Mouse (Mus musculus): Measurements from ENCODE around the gene Irgc1.
A peak's percentile ranks its signal among the peaks of the same experiment; 100 is the strongest.
"Not testable (repeated sequence)": the region's sequence is repeated elsewhere in the genome, so short reads cannot be mapped to it uniquely, and the experiment has no call there.

The Irgc1 gene

GRCm38 (mm10) chr7:24451855-24452311, at the start of gene Irgc1:
Gene Irgc1, minus strand, starts transcription at chr7:24452297.
- DNase-seq (ENCODE audit: low spot score), result peak; percentile 57

- peak; percentile 37 for DNase-seq (ENCODE audit: low spot score)
These were observed 49.4 kb upstream of the Irgc1 start for GRCm38 (mm10) chr7:24501492-24501891.

GRCm38 (mm10) chr7:24500929-24501328, 48.8 kb upstream of the Irgc1 start:
- peak; percentile 40 for DNase-seq (ENCODE audit: low spot score)

- no peak for DNase-seq (ENCODE audit: low spot score)
These were observed 47.9 kb upstream of the Irgc1 start for GRCm38 (mm10) chr7:24499856-24500577.

- no peak for DNase-seq (ENCODE audit: low spot score)
These were observed 36.2 kb upstream of the Irgc1 start for GRCm38 (mm10) chr7:24488303-24488702.

- no peak for DNase-seq (ENCODE audit: low spot score)
These were observed 35.3 kb upstream of the Irgc1 start for GRCm38 (mm10) chr7:24487403-24487802.

- no peak for DNase-seq (ENCODE audit: low spot score)
These were observed 34.6 kb upstream of the Irgc1 start for GRCm38 (mm10) chr7:24486654-24487130.

- DNase-seq (ENCODE audit: low spot score), result no peak
These were observed 33.4 kb upstream of the Irgc1 start for GRCm38 (mm10) chr7:24485481-24485880.

GRCm38 (mm10) chr7:24483291-24483690, 31.2 kb upstream of the Irgc1 start:
- DNase-seq (ENCODE audit: low spot score), result not testable (repeated sequence)

GRCm38 (mm10) chr7:24482208-24483020, 30.3 kb upstream of the Irgc1 start:
- DNase-seq (ENCODE audit: low spot score), result no peak

GRCm38 (mm10) chr7:24481474-24482207, 29.5 kb upstream of the Irgc1 start, which contains the start of gene Cadm4:
Gene Cadm4, plus strand, starts transcription at chr7:24482023.
- DNase-seq (ENCODE audit: low spot score), result peak; percentile 84

GRCm38 (mm10) chr7:24480986-24481473, 28.9 kb upstream of the Irgc1 start:
- DNase-seq (ENCODE audit: low spot score), result no peak

- DNase-seq (ENCODE audit: low spot score), result no peak
These were observed 28.2 kb upstream of the Irgc1 start for GRCm38 (mm10) chr7:24480121-24480941.

GRCm38 (mm10) chr7:24479685-24480084, 27.6 kb upstream of the Irgc1 start:
- no peak for DNase-seq (ENCODE audit: low spot score)

- no peak for DNase-seq (ENCODE audit: low spot score)
These were observed 26.8 kb upstream of the Irgc1 start for GRCm38 (mm10) chr7:24478911-24479310.

- DNase-seq (ENCODE audit: low spot score), result no peak
These were observed 24.8 kb upstream of the Irgc1 start for GRCm38 (mm10) chr7:24476856-24477255.

GRCm38 (mm10) chr7:24476338-24476737, 24.2 kb upstream of the Irgc1 start:
- DNase-seq (ENCODE audit: low spot score), result no peak

- no peak for DNase-seq (ENCODE audit: low spot score)
These were observed 22.9 kb upstream of the Irgc1 start for GRCm38 (mm10) chr7:24474811-24475506.

- peak; percentile 70 for DNase-seq (ENCODE audit: low spot score)
These were observed 21.9 kb upstream of the Irgc1 start for GRCm38 (mm10) chr7:24473913-24474529.

- DNase-seq (ENCODE audit: low spot score), result peak; percentile 53
These were observed 20.8 kb upstream of the Irgc1 start for GRCm38 (mm10) chr7:24472937-24473336.
